Mouse (Mus musculus): ENCODE measurements at regions not wholly inside any gene's neighbourhood (a gene's known extent, or its start where the extent isn't known, plus 50 kb on each side); places are given as distances from the start of the nearest gene placed in this dataset.

DNA sequence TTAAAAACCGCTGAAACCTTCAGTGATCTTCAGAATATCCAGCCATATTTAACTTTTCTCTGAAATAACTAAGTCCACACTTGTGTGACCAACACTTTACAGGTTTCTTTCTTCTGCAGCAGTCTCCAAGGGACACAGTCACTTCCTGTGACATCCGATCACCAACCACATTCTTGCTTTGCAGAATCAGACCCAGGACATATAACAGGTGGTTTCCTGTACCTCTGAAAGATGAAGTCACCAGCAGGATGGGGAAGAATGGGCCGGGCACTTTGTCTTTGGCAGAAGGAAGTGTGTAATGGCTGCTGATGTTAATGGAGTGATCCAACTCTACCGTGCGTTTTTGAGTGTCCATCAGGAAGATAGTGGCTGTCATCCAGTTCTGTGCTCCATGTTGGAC lies 103.5 kb upstream of the Vav3 start:
- no peak for TF ChIP-seq GATA1 (IDR thresholded peaks at IDR 0.05; ENCODE audit: borderline replicate concordance, low read length)
- no peak for TF ChIP-seq FLI1 (IDR thresholded peaks at IDR 0.05; ENCODE audit: low read length)
